Mouse (Mus musculus): ENCODE measurements around the gene Cyp11a1. TPM values are rescaled to one million over a fixed set of nuclear protein-coding genes. Genes with fewer than 3 reads are reported as not detected.

Cyp11a1 gene
- total and polyA plus RNA-seq, 3 experiments = not detected

DNA sequence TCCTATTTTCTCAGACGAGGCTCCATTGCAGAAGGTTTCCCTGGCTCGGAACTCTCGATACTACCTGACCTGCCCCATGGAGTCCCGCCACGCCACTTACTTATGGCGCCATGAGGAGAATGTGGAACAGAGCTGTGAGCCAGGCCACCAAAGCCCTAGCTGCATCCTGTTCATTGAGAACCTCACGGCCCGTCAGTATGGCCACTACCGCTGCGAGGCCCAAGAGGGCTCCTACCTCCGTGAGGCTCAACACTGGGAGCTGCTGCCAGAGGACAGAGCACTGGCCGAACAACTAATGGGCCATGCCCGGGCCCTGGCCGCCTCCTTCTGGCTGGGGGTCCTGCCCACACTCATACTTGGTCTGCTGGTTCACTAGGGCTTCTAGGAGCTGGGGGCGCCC is 45.0 kb upstream of the Cyp11a1 start:
- Histone ChIP-seq H3K9ac (ENCODE audit: control insufficient read depth, low read depth, low read length, poor library complexity, severe bottlenecking) (no peak overlapping the region), H3K4me1 (ENCODE audit: control insufficient read depth in 1 of 2, insufficient read depth in 2 of 2, low read length in 2 of 2) (no peaks in the 10 kb centered on the region), H3K79me2 (ENCODE audit: control insufficient read depth, insufficient read depth, low read length, poor library complexity) (no peaks in the 10 kb centered on the region), H3K9me3 (replicated peaks; ENCODE audit: insufficient read depth, low read length) (no peaks in the 10 kb centered on the region), H3K4me3 (ENCODE audit: control insufficient read depth in 1 of 2, insufficient read depth in 1 of 2, low read depth in 2 of 2, low read length in 2 of 2) (no peak overlapping the region), H3K36me3 (ENCODE audit: control insufficient read depth in 1 of 2, insufficient read depth in 2 of 2, low read length in 2 of 2) (no peaks in the 10 kb centered on the region), H3K27ac (ENCODE audit: control insufficient read depth, low read depth, low read length) (no peak overlapping the region), H3K27me3 (ENCODE audit: control insufficient read depth in 1 of 2, insufficient read depth in 2 of 2, low read length in 2 of 2) (peaks cover 0 to 11% of the 10 kb centered on the region in 2 experiments; a peak in 2 of 4 replicates)
- no peak for DNase-seq (ENCODE audit: low read depth, low spot score)
- TF ChIP-seq SIN3A (IDR thresholded peaks at IDR 0.05; ENCODE audit: low read length) (no peak), RAD21 (IDR thresholded peaks at IDR 0.05; ENCODE audit: low read depth, low read length) (no peak), ZMIZ1 (IDR thresholded peaks at IDR 0.05; ENCODE audit: low read depth, low read length) (no peak), CTCF (IDR thresholded peaks at IDR 0.05 in 2 of 3, conservative IDR thresholded peaks at IDR 0.05 in 1 of 3; ENCODE audit: control insufficient read depth in 1 of 3, insufficient read depth in 1 of 3, low read depth in 2 of 3, low read length in 3 of 3, poor library complexity in 1 of 3, severe bottlenecking in 1 of 3) (no peak), SMC3 (IDR thresholded peaks at IDR 0.05; ENCODE audit: low read depth, low read length) (no peak)

- H3K27ac ChIP-seq (ENCODE audit: control insufficient read depth, low read depth, low read length) = no peak overlapping the region
- H3K36me3 ChIP-seq (ENCODE audit: control insufficient read depth in 1 of 2, insufficient read depth in 2 of 2, low read length in 2 of 2) = no peaks in the 10 kb centered on the region
- H3K4me1 ChIP-seq (ENCODE audit: control insufficient read depth in 1 of 2, insufficient read depth in 2 of 2, low read length in 2 of 2) = no peaks in the 10 kb centered on the region
- H3K9ac ChIP-seq (ENCODE audit: control insufficient read depth, low read depth, low read length, poor library complexity, severe bottlenecking) = no peak overlapping the region
- no peak overlapping the region for H3K4me3 ChIP-seq (ENCODE audit: control insufficient read depth in 1 of 2, insufficient read depth in 1 of 2, low read depth in 2 of 2, low read length in 2 of 2)
- H3K79me2 ChIP-seq (ENCODE audit: control insufficient read depth, insufficient read depth, low read length, poor library complexity) = no peaks in the 10 kb centered on the region
- peaks cover 0 to 11% of the 10 kb centered on the region in 2 experiments; a peak in 3 of 4 replicates for H3K27me3 ChIP-seq (ENCODE audit: control insufficient read depth in 1 of 2, insufficient read depth in 2 of 2, low read length in 2 of 2)
- TF ChIP-seq ZC3H11A (IDR thresholded peaks at IDR 0.05; ENCODE audit: low read depth, low read length) (no peak), E2F4 (IDR thresholded peaks at IDR 0.05; ENCODE audit: borderline replicate concordance, low read depth, low read length) (no peak), NRF1 (IDR thresholded peaks at IDR 0.05; ENCODE audit: insufficient read depth, low read depth, low read length, poor library complexity, severe bottlenecking) (no peak), EP300 (IDR thresholded peaks at IDR 0.05; ENCODE audit: low read depth in 1 of 2, low read length in 2 of 2) (no peak), USF2 (IDR thresholded peaks at IDR 0.05; ENCODE audit: borderline replicate concordance in 1 of 2, insufficient read depth in 1 of 2, low read depth in 1 of 2, low read length in 2 of 2) (no peak), ZKSCAN1 (IDR thresholded peaks at IDR 0.05; ENCODE audit: low read depth, low read length) (no peak), ZNF384 (IDR thresholded peaks at IDR 0.05; ENCODE audit: low read depth, low read length) (no peak), MEF2A (IDR thresholded peaks at IDR 0.05; ENCODE audit: extremely low read depth, insufficient replicate concordance, low read depth, low read length, poor library complexity, severe bottlenecking) (no peak), POLR2AphosphoS2 (IDR thresholded peaks at IDR 0.05; ENCODE audit: low read length) (no peak), NELFE (IDR thresholded peaks at IDR 0.05; ENCODE audit: low read depth, low read length) (no peak)
- no peak for DNase-seq (ENCODE audit: low read depth, low spot score)
- H3K9me3 ChIP-seq (replicated peaks; ENCODE audit: insufficient read depth, low read length) = no peaks in the 10 kb centered on the region
Observed at GRCm38 (mm10) chr9:57961863-57962778, 44.1 kb upstream of the Cyp11a1 start.

Data from MEL (cell line).